Mouse (Mus musculus) intestine, postnatal 0 days (tissue): ENCODE data around the gene Cwc15. TPM values are rescaled to one million over a fixed set of nuclear protein-coding genes. Genes with fewer than 3 reads are reported as not detected.

Source experiments
- ATAC-seq: fragments of 200-750 bp; cut with Nextera tagmentation; 2 replicates; pipeline ENCODE4 v1.8.0; 2017; ENCODE audit warnings: mild to moderate bottlenecking, moderate TSS enrichment, moderate library complexity
- H3K27ac ChIP-seq: fragments of 300-500 bp; sonication (generic); 2 replicates; pipeline ENCODE4 v1.5.1; 2014; ENCODE audit warnings: mild to moderate bottlenecking, low read depth, low read length, moderate library complexity
- H3K27me3 ChIP-seq: fragments of 300-500 bp; sonication (generic); replicated peaks from 2 replicates; pipeline ENCODE4 v1.6.1; 2014; ENCODE audit warnings: low read length, mixed read lengths; ENCODE audit not compliant: control insufficient read depth, insufficient read depth
- H3K36me3 ChIP-seq: fragments of 300-500 bp; sonication (generic); 2 replicates; pipeline ENCODE4 v1.6.1; 2014; ENCODE audit warnings: mild to moderate bottlenecking, moderate library complexity; ENCODE audit not compliant: control insufficient read depth, insufficient read depth
- H3K4me1 ChIP-seq: fragments of 300-500 bp; sonication (generic); replicated peaks from 2 replicates; pipeline ENCODE4 v1.6.1; 2014; ENCODE audit warnings: antibody characterized with exemption, low read length, mixed read lengths; ENCODE audit not compliant: control insufficient read depth, insufficient read depth
- H3K4me2 ChIP-seq: fragments of 300-500 bp; sonication (generic); replicated peaks from 2 replicates; pipeline ENCODE4 v1.6.1; 2014; ENCODE audit warnings: low read depth, mild to moderate bottlenecking, moderate library complexity
- H3K4me3 ChIP-seq: fragments of 300-500 bp; sonication (generic); 2 replicates; pipeline ENCODE4 v1.5.1; 2014; ENCODE audit warnings: low read depth, low read length
- H3K9ac ChIP-seq: fragments of 300-500 bp; sonication (generic); 2 replicates; pipeline ENCODE4 v1.6.1; 2014; ENCODE audit warnings: mild to moderate bottlenecking, low read depth, low read length
- H3K9me3 ChIP-seq: fragments of 300-500 bp; sonication (generic); 2 replicates; pipeline ENCODE4 v1.6.1; 2016; ENCODE audit warnings: mixed run types; ENCODE audit not compliant: control insufficient read depth
- CTCF ChIP-seq: sonication (generic); IDR thresholded peaks from 2 replicates; pipeline ENCODE4 v1.5.1; 2016; ENCODE audit warnings: low read depth, mild to moderate bottlenecking, control low read depth, antibody characterized with exemption, moderate library complexity
- WGBS: fragments of 180-500 bp; shearing (Covaris S2); extraction: QIAGEN DNeasy Blood & Tissue Kit; methylation state at CpG from one replicate; pipeline ENCODE4 v1.1.7; 2014; 5-methylcytosine and 5-hydroxymethylcytosine counted together
- polyA plus RNA-seq: library from polyadenylated mRNA; unstranded; fragments of >200 nt; fragmentation: Nextera tagmentation; extraction: Ambion mirVana; gene quantifications from 2 replicates; pipeline ENCODE4 v1.2.1, GENCODE M21; 2015

Gene Cwc15
- polyA plus RNA-seq, 1 experiment from 2014 or later, result 116 TPM

DNA sequence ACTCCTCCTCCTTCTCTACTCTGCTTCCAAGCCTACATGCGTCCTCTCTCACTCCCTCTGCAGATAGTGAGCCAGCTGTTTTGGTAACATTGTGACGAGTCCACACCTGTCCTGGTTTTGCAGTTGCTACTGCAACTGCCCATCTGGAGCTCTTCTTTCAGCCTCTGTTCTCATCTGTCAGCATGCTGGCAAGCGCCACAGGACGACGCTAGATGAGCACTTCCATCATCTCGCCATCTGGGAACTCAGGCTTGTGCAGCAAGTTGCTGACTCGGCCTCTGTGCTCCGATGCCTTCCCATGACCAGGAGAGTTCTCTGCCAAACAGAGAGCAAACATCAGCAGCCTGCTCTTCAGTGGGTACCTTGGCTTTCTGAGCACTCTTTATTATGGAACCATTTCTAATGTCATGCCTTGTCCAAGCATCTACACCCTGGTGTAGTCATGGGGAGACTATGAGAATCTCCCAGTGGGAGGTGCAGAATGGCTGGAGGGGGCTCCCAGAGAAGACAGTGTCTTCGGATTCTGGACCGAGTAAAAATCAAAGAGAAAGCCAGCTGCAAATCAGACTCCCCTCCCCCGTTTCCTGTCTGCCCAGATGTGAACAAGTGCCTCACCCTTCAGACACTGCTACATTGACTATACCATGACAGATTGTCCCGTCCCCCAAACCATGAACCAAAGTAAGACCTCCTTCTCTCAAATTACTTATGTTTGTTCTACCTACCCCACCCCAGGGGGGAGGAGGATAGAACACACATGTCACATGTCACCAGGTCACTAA is 47.4 kb downstream of the Cwc15 start:
- 63% methylated on average over 12 of the region's 12 CpGs for WGBS
- no peak for TF ChIP-seq CTCF
- Histone ChIP-seq H3K27ac (no peak overlapping the region; the same call in 1 of the 2 replicates), H3K9me3 (no peaks in the 10 kb centered on the region), H3K4me2 (no peak overlapping the region), H3K4me1 (no peaks in the 10 kb centered on the region), H3K27me3 (no peaks in the 10 kb centered on the region), H3K36me3 (peaks cover 22% of the 10 kb centered on the region), H3K9ac (no peak overlapping the region), H3K4me3 (no peak overlapping the region)
- no peak for ATAC-seq

DNA sequence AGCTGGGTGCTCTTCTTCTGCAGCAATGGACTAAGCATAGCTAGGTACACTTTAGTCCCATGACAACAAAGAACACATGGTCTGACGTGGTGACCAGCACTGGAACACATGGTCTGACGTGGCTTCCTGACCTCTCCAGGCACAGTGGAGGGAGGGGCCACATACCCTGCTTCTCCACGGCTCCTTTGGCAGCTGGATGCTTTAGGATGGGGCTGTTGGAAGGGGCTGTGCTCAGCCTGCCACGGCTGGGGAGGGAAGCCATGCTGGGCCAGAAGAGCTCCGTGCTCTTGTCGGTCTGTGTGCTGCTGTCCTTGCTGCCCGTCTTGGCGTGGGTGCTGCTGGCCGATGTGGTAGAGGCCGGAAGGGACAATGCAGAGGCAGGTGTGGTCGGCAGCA is 47.9 kb downstream of the Cwc15 start:
- Histone ChIP-seq H3K36me3 (peaks cover 22% of the 10 kb centered on the region), H3K4me1 (no peaks in the 10 kb centered on the region), H3K4me3 (no peak overlapping the region), H3K27ac (no peak overlapping the region; the same call in 1 of the 2 replicates), H3K9ac (no peak overlapping the region), H3K9me3 (no peaks in the 10 kb centered on the region), H3K4me2 (no peak overlapping the region), H3K27me3 (no peaks in the 10 kb centered on the region)
- 72% methylated on average over 11 of the region's 11 CpGs for WGBS
- ATAC-seq, result no peak
- no peak for TF ChIP-seq CTCF

DNA sequence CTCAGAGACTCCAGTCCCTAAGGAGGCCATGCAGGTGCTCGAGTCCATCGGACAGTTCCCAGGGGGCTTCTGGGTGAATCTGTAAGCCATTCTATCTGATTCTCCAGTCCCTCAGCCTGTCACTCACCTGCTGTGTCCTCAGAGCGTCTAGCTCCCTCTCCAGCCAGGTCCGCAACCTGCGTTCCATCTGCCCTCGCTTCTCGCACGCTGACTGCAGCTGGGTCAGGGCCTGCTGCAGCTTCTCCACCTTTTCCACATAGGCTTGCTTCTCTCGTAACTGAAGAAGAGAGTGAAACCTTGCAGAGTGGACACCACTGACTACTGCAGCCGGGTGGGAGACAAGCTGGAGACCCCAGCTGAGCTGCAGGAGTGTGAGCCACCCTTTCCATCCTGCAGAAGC is 57.9 kb downstream of the Cwc15 start:
- no peak overlapping the region for H3K9ac ChIP-seq
- H3K36me3 ChIP-seq, result peaks cover 28% of the 10 kb centered on the region
- no peak for ATAC-seq
- no peak overlapping the region for H3K4me2 ChIP-seq
- no peak overlapping the region for H3K4me3 ChIP-seq
- no peaks in the 10 kb centered on the region for H3K4me1 ChIP-seq
- no peaks in the 10 kb centered on the region for H3K27me3 ChIP-seq
- H3K27ac ChIP-seq, result no peak overlapping the region
- no peaks in the 10 kb centered on the region for H3K9me3 ChIP-seq
- 91% methylated on average over 10 of the region's 10 CpGs for WGBS
- no peak for TF ChIP-seq CTCF

DNA sequence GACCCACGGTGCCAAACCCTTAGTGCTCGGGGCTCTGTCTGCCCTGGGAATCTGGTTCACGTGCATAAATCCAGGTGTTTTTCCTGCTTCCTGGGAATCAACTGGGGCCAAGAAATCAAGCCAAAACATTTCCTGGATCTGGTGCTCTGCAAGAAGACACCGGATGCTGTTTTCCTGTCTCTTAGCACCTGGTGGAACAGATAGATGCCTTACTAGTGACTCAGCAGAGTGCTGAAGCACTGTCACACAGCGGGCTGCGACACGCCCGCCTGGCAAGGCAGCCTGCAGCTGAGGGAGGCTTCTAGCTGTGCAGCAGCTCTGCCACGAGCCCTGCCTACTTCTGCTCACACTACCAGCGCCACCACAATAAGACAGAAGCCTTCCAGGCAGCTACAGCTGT is 59.0 kb downstream of the Cwc15 start:
- Histone ChIP-seq H3K4me3 (no peak overlapping the region), H3K9ac (no peak overlapping the region), H3K27me3 (no peaks in the 10 kb centered on the region), H3K9me3 (no peaks in the 10 kb centered on the region), H3K4me1 (no peaks in the 10 kb centered on the region), H3K4me2 (no peak overlapping the region), H3K36me3 (peaks cover 36% of the 10 kb centered on the region), H3K27ac (no peak overlapping the region)
- TF ChIP-seq CTCF, result no peak
- 61% methylated on average over 10 of the region's 10 CpGs for WGBS
- ATAC-seq, result peak; percentile 36; the same call in 1 of the 2 replicates

DNA sequence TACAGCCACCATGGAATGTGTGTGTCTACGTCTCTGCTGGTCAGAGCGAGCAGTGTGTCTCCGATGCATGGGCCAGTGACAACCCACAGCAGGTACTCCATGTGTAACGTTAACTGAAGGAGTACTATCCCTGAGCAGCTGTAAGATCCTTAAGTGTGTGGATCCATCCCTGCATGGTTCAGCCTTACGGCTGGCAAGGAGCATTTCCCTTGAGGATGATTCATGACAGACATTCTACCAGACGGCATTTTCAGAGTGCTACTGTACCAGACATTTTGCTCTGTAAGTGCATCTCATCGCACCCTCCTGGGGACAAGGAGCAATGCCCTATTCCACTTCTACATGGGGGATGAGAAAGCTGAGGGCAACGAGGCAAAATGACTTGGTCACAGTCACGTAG is 59.6 kb downstream of the Cwc15 start:
- ATAC-seq, result no peak
- Histone ChIP-seq H3K27ac (no peak overlapping the region), H3K4me1 (no peaks in the 10 kb centered on the region), H3K4me3 (no peak overlapping the region), H3K9me3 (no peaks in the 10 kb centered on the region), H3K9ac (no peak overlapping the region), H3K36me3 (peaks cover 32% of the 10 kb centered on the region; the same call in 1 of the 2 replicates), H3K4me2 (no peak overlapping the region), H3K27me3 (no peaks in the 10 kb centered on the region)
- no peak for TF ChIP-seq CTCF
- 88% methylated on average over 9 of the region's 9 CpGs for WGBS

Other genes with a start within 250 kb of the Cwc15 start
- 5.5 and 5.6 TPM in 2 replicates for gene Sesn3, start 225.6 kb upstream of the Cwc15 start, polyA plus RNA-seq
- gene Endod1, start 119.1 kb upstream of the Cwc15 start, polyA plus RNA-seq, result 36.8 and 39.0 TPM in 2 replicates
- gene Kdm4d, start 135 bp upstream of the Cwc15 start, polyA plus RNA-seq, result 0.04 and 0.07 TPM in 2 replicates
- 3.2 and 3.6 TPM in 2 replicates for gene Amotl1, start 144.4 kb downstream of the Cwc15 start, polyA plus RNA-seq
- gene Piwil4, start 240.1 kb downstream of the Cwc15 start, polyA plus RNA-seq, result 0.17 and 0.18 TPM in 2 replicates